Mouse (Mus musculus) G1E (cell line): ENCODE results near the gene Hmgn3.

Experiments used
- CTCF ChIP-seq: IDR thresholded peaks from 2 replicates; pipeline ENCODE4 v1.5.1; 2012; ENCODE audit warnings: low read depth, low read length, inconsistent platforms, mixed read lengths
- TAL1 ChIP-seq: conservative IDR thresholded peaks from 2 replicates; pipeline ENCODE4 v1.6.1; 2012; ENCODE audit warnings: low read depth, low read length, inconsistent platforms, mixed read lengths

DNA sequence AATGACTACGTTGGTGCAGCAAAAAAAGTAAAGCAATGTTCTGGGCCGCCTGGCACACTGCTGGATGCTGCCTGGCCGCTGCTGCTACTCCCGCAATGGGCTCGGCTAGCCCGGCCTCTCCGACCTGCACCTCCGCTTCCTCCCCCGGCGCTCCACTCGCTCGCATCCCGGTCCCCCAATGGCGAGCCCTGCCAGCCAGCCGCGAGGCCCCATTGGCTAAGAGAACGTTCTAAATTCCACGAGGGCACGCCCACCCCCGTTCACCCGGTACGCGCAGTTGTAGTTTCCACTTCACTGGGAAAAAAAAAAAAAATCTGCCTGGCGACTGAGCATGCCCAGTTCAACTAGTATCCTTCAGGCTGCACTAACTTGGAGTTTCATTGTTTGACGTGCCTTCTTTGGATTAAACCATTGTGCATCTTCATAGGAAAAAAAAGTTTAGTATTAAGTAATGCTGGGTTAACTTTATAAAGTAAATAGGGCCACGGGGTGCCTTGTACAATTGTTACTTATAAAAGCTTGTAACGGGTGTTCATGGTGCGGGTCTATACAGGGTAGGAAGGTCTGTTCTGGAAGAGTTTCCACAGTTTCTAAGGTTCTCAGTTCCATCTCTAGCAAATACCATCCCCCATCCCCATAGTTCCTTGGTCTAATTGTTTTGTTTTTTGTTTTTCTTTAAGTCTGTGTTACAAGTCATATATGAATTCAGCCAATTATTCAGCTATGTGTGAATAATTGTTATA, at the start of gene Hmgn3:
- no peak for TF ChIP-seq CTCF
- TF ChIP-seq TAL1, result no peak
